Mouse (Mus musculus) testis, postnatal 10 days (tissue): Measurements from ENCODE around the gene Neo1.

Experiments
- DNase-seq: peaks from one replicate; pipeline ENCODE4 v3.0.0; 2021; ENCODE audit warnings: low spot score

Gene Neo1

GRCm38 (mm10) chr9:59036159-59036731 lies at the start of gene Neo1:
Gene Neo1, minus strand, starts transcription at chr9:59036441.
- DNase-seq, result peak; percentile 95

- no peak for DNase-seq
Measured at GRCm38 (mm10) chr9:59075632-59076031, 39.4 kb upstream of the Neo1 start.

- DNase-seq, result no peak
Measured at GRCm38 (mm10) chr9:59073887-59074286, 37.6 kb upstream of the Neo1 start.

GRCm38 (mm10) chr9:59072076-59072777 lies 36.0 kb upstream of the Neo1 start:
- no peak for DNase-seq

GRCm38 (mm10) chr9:59071220-59071977 lies 35.2 kb upstream of the Neo1 start:
- no peak for DNase-seq

- DNase-seq, result no peak
Measured at GRCm38 (mm10) chr9:59070216-59070615, 34.0 kb upstream of the Neo1 start.

DNA sequence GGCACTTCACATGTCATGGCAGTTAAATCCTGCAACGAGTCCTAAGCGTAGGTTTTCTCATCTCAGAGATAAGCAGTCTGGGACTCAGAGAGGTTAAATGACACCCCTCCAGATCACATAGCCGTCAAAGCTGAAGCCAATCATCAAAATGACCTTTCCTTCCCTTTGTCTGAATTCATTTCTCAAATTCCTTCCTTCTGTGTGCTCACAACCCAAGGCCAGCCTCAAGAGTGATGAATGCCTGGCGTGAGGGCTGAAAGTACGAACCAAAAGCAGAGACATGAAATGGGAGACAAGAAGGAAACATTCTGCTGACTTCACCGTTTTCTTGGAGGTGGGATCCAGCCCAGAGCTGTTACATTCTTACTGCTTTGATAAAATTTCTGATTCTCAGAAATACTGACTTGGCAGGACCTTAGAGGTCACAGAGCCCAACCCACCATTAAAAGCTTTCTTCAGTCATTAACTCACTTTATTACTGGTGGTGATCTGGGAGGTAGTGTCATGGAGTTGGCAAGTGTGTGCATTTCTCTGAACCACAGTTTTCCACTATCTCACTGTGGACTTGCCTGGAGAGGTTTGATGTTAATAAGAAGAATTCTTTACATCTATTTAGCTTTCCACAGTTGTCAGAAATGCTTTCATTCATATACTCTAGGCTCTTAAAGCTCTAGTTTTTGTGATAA lies 29.5 kb upstream of the Neo1 start:
- DNase-seq, result no peak

GRCm38 (mm10) chr9:59062409-59062808 lies 26.2 kb upstream of the Neo1 start:
- DNase-seq, result no peak

GRCm38 (mm10) chr9:59060026-59060605 lies 23.9 kb upstream of the Neo1 start:
- DNase-seq, result no peak

GRCm38 (mm10) chr9:59059158-59059557 lies 22.9 kb upstream of the Neo1 start:
- no peak for DNase-seq

DNA sequence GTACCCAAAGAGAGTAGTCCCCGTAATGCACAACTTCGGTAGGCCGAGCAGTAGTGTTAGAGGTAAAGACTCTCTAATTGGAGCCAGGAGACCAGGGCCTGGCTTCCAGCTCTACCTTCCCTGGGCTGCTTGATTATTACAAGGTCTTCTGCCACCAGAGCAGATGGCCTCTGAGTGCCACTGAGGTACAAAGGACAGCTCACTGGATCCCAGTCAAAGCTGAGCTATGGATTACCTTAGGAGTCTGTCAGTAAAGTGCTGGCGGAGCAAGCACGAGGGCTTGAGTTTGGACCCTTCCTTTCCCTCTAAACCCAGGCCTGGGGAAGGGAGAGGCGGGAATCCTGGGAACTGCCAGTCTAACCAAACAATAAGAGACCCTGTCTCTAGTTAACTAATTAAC lies 21.8 kb upstream of the Neo1 start:
- DNase-seq, result no peak

DNA sequence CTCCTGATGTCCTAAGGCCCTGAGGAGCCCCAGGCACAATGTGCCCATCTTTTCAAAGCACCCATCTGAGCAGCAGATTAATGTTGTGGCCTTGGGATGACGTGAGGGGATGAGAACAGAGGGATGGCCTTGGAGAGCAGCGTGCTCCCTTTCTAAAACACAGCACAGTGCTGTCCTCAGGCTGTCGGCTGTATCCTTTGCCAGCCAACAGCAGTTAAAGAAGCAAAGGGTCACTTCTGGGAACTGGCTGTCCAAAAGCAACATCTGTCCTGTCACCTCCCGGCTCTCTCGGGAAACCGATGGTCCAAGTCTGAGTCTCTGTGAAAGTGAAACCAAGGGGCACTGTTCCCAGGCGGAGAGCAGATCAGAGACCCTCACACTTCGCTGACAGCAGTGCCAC lies 20.0 kb upstream of the Neo1 start:
- peak; percentile 47 for DNase-seq

- DNase-seq, result no peak
Measured at GRCm38 (mm10) chr9:59041805-59042204, 5.6 kb upstream of the Neo1 start.

- DNase-seq, result peak; percentile 82
Measured at GRCm38 (mm10) chr9:59036732-59037341, 596 bp upstream of the Neo1 start.

GRCm38 (mm10) chr9:59035342-59036158 lies 691 bp downstream of the Neo1 start:
- peak; percentile 80 for DNase-seq

DNA sequence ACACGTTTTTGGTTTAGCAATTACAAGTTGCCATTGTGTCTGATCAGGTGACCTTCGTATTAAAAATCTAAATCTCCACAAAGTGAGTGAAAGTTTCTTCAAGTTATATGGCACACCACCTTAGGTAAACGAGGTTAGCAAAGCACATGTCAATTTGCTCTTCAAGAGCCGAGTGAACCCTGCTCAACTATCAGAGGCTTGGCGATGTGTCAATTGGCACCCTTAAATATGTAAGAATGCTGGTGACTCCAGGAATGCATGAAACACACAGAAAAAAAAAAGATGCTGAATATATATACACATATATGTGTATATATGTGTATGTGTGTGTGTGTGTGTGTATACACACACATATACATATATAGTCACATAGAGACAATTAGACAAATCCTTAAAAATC lies 1.4 kb downstream of the Neo1 start:
- DNase-seq, result no peak

DNA sequence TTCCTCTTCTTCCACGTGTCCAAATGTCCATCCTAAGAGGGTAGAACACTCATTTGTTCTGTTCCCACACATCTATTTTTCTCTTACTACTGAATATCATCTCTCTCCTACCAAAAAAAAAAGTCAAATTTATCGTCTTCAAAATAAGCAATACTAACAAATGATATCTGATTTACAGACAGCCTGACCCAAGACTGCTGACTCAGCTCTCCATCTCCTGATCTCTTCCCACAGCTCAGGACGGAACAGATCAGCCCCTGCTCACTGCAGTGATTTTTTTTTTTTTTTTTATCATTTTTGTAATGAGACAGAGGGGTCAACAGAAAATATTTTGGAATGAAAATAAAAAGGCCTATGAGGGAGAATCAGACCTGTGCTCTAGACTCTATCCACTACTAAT lies 2.7 kb downstream of the Neo1 start:
- DNase-seq, result no peak

- no peak for DNase-seq
Measured at GRCm38 (mm10) chr9:59024245-59024844, 11.9 kb downstream of the Neo1 start.

DNA sequence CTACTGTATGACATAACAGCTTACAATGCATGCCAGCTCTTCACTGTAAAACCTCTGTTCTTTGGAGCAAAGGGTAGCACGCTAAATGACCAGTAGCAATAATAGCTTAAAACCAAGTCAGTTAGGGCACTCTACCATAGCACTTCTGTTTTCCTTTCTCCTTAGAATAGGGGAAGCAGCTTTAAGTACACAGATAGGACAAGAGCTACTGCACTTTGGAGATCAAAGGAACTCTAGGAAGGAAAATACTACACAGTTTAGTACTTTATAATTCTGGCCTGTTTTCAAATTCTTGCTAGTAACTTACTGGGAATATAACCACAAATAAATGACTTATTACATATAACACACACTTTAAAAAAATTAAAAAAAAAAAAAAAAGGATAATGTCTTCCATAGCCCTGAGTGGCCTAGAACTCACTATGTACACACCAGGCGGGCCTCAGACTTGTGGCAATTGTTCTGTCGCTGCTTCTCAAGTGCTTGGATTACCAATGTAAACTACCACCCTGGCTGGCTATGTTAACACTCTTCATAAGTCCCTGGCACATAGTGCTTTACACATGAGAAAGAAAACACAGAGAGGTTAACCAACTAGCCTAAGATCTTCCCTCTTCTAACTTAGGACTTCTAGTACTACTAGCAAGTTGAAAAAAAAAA lies 20.1 kb downstream of the Neo1 start:
- DNase-seq, result no peak

GRCm38 (mm10) chr9:59013365-59013764 lies 22.9 kb downstream of the Neo1 start:
- no peak for DNase-seq
